Mouse (Mus musculus): ENCODE results near the gene Foxp4. TPM values are rescaled to one million over a fixed set of nuclear protein-coding genes. Genes with fewer than 3 reads are reported as not detected.

Foxp4 gene
- total and polyA plus RNA-seq, 3 experiments, result 3.3 to 41.7 (median 9.9) TPM

DNA sequence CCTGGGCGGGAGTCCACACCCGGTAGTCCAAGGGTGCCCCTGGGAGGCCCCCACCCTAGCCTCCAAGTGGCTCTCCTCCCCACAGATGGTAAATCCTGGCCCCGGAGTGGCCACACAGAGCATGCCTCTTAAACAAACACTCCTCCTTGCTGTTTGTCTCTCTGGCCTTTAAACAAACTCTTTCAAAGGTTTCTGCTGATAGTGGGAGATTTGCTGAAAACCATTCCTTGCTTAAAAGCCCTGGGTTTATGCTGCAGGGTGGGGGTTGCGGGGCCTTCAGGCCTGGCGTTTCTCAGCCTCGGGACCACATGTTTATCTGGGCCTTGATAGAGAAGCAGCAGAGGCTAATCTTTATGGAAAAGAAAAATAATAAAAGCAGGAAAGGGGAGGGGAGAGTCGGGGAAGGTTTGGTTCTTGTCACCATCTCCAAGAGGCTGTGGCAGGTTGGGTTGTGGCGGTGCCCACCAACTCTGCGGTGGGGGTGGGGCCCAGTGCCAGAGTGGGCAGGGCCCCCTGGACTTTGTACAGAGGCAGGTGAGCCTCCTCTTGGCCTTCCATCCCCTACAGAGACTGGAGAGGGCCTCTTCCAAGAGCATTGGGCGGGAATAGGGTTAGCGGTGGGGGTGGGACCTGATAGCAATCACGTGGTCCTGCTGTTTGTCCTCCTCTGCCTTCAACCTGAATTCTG is 30.8 kb upstream of the Foxp4 start:
- Histone ChIP-seq H3K4me3 (replicated peaks in 1 of 3; ENCODE audit: low read depth in 2 of 3, low read length in 2 of 3, poor library complexity in 1 of 3) (no peak overlapping the region), H3K27ac (ENCODE audit: insufficient read depth, low read depth) (no peak overlapping the region), H3K27me3 (replicated peaks) (peaks cover 4% of the 10 kb centered on the region), H3K4me1 (ENCODE audit: control insufficient read depth in 1 of 2, insufficient read depth in 2 of 2) (no peaks in the 10 kb centered on the region; a peak in 1 of 4 replicates), H3K9me3 (replicated peaks; ENCODE audit: low read length) (no peaks in the 10 kb centered on the region), H3K9ac (ENCODE audit: insufficient read depth, low read depth) (no peak overlapping the region), H3K79me2 (replicated peaks; ENCODE audit: control insufficient read depth, extremely low read depth, insufficient read depth, poor library complexity, severe bottlenecking) (no peaks in the 10 kb centered on the region), H3K4me2 (ENCODE audit: insufficient read depth, low read depth, poor library complexity, severe bottlenecking) (no peak overlapping the region), H3K36me3 (replicated peaks in 1 of 2; ENCODE audit: control insufficient read depth in 1 of 2, insufficient read depth in 1 of 2, low read length in 1 of 2) (no peaks in the 10 kb centered on the region)
- in situ Hi-C loops (cut with MboI; ENCODE audit: low pct_ligation_motif_present, low pct_unique_long_range_greater_than_20kb, low sequenced_read_pairs), result no loop called here
- DNase-seq (ENCODE audit: extremely low read depth), result no peak
- no peak for TF ChIP-seq ZC3H11A (IDR thresholded peaks at IDR 0.05; ENCODE audit: low read depth, low read length)
- TF ChIP-seq KAT2A (IDR thresholded peaks at IDR 0.05; ENCODE audit: insufficient replicate concordance, low read length), result no peak
- TF ChIP-seq CTCF (conservative IDR thresholded peaks at IDR 0.05 in 1 of 2, IDR thresholded peaks at IDR 0.05 in 1 of 2; ENCODE audit: low read depth in 2 of 2, low read length in 2 of 2), result no peak
- no peak for TF ChIP-seq JUN (IDR thresholded peaks at IDR 0.05; ENCODE audit: insufficient read depth, low read depth, low read length)
- dilution Hi-C loops (cut with MboI; ENCODE audit: extremely low pct_ligation_motif_present, extremely low pct_unique_long_range_greater_than_20kb, low sequenced_read_pairs), result no loop called here

- TF ChIP-seq TBP (conservative IDR thresholded peaks at IDR 0.05; ENCODE audit: low read depth, low read length), result no peak
- no peak for TF ChIP-seq MAZ (IDR thresholded peaks at IDR 0.05; ENCODE audit: low read depth, low read length)
- Histone ChIP-seq H3K27ac (ENCODE audit: insufficient read depth, low read depth) (no peak overlapping the region), H3K9me3 (replicated peaks; ENCODE audit: low read length) (no peaks in the 10 kb centered on the region), H3K4me2 (ENCODE audit: insufficient read depth, low read depth, poor library complexity, severe bottlenecking) (no peak overlapping the region), H3K4me3 (replicated peaks in 1 of 3; ENCODE audit: low read depth in 2 of 3, low read length in 2 of 3, poor library complexity in 1 of 3) (no peak overlapping the region), H3K27me3 (replicated peaks) (peaks cover 6% of the 10 kb centered on the region), H3K9ac (ENCODE audit: insufficient read depth, low read depth) (no peak overlapping the region), H3K36me3 (replicated peaks in 1 of 2; ENCODE audit: control insufficient read depth in 1 of 2, insufficient read depth in 1 of 2, low read length in 1 of 2) (no peaks in the 10 kb centered on the region), H3K79me2 (replicated peaks; ENCODE audit: control insufficient read depth, extremely low read depth, insufficient read depth, poor library complexity, severe bottlenecking) (no peaks in the 10 kb centered on the region), H3K4me1 (ENCODE audit: control insufficient read depth in 1 of 2, insufficient read depth in 2 of 2) (peaks cover 0 to 13% of the 10 kb centered on the region in 2 experiments; a peak in 2 of 4 replicates)
- no peak for DNase-seq (ENCODE audit: extremely low read depth)
- dilution Hi-C loops (cut with MboI; ENCODE audit: extremely low pct_ligation_motif_present, extremely low pct_unique_long_range_greater_than_20kb, low sequenced_read_pairs) (no loop called here), in situ Hi-C loops (cut with MboI; ENCODE audit: low pct_ligation_motif_present, low pct_unique_long_range_greater_than_20kb, low sequenced_read_pairs) (no loop called here)
These were observed 28.8 kb upstream of the Foxp4 start for GRCm38 (mm10) chr17:47953231-47953630.

GRCm38 (mm10) chr17:47952368-47953081 is 28.1 kb upstream of the Foxp4 start:
- Histone ChIP-seq H3K27ac (ENCODE audit: insufficient read depth, low read depth) (no peak overlapping the region), H3K79me2 (replicated peaks; ENCODE audit: control insufficient read depth, extremely low read depth, insufficient read depth, poor library complexity, severe bottlenecking) (no peaks in the 10 kb centered on the region), H3K9me3 (replicated peaks; ENCODE audit: low read length) (no peaks in the 10 kb centered on the region), H3K4me1 (ENCODE audit: control insufficient read depth in 1 of 2, insufficient read depth in 2 of 2) (peaks cover 4 to 18% of the 10 kb centered on the region in 2 experiments), H3K36me3 (replicated peaks in 1 of 2; ENCODE audit: control insufficient read depth in 1 of 2, insufficient read depth in 1 of 2, low read length in 1 of 2) (no peaks in the 10 kb centered on the region), H3K4me3 (replicated peaks in 1 of 3; ENCODE audit: low read depth in 2 of 3, low read length in 2 of 3, poor library complexity in 1 of 3) (no peak overlapping the region), H3K27me3 (replicated peaks) (peaks cover 6% of the 10 kb centered on the region), H3K9ac (ENCODE audit: insufficient read depth, low read depth) (no peak overlapping the region), H3K4me2 (ENCODE audit: insufficient read depth, low read depth, poor library complexity, severe bottlenecking) (no peak overlapping the region)
- TF ChIP-seq POLR2A (IDR thresholded peaks at IDR 0.05; ENCODE audit: low read depth, low read length) (no peak), MXI1 (IDR thresholded peaks at IDR 0.05; ENCODE audit: low read depth, low read length) (no peak), PAX5 (IDR thresholded peaks at IDR 0.05; ENCODE audit: low read length) (no peak), ZNF384 (IDR thresholded peaks at IDR 0.05; ENCODE audit: low read depth, low read length) (no peak), POLR2AphosphoS2 (IDR thresholded peaks at IDR 0.05; ENCODE audit: low read depth, low read length) (no peak), E2F4 (IDR thresholded peaks at IDR 0.05; ENCODE audit: insufficient replicate concordance, low read depth, low read length) (no peak), ELF1 (IDR thresholded peaks at IDR 0.05; ENCODE audit: low read depth, low read length) (no peak), TBP (conservative IDR thresholded peaks at IDR 0.05; ENCODE audit: low read depth, low read length) (no peak), ZC3H11A (IDR thresholded peaks at IDR 0.05; ENCODE audit: low read depth, low read length) (no peak), SIN3A (IDR thresholded peaks at IDR 0.05; ENCODE audit: low read length) (no peak), KAT2A (IDR thresholded peaks at IDR 0.05; ENCODE audit: insufficient replicate concordance, low read length) (no peak), ZMIZ1 (IDR thresholded peaks at IDR 0.05; ENCODE audit: low read depth, low read length) (no peak), MAZ (IDR thresholded peaks at IDR 0.05; ENCODE audit: low read depth, low read length) (no peak), CHD1 (IDR thresholded peaks at IDR 0.05; ENCODE audit: low read depth, low read length) (no peak), TCF12 (IDR thresholded peaks at IDR 0.05; ENCODE audit: low read depth, low read length) (no peak)
- in situ Hi-C loops (cut with MboI; ENCODE audit: low pct_ligation_motif_present, low pct_unique_long_range_greater_than_20kb, low sequenced_read_pairs), result no loop called here
- DNase-seq (ENCODE audit: extremely low read depth), result no peak
- dilution Hi-C loops (cut with MboI; ENCODE audit: extremely low pct_ligation_motif_present, extremely low pct_unique_long_range_greater_than_20kb, low sequenced_read_pairs), result no loop called here
